Mouse (Mus musculus): ENCODE measurements around the gene Trpm6. TPM values are rescaled to one million over a fixed set of nuclear protein-coding genes. Genes with fewer than 3 reads are reported as not detected.

Trpm6 gene
- total and polyA plus RNA-seq, 3 experiments = 0.01 TPM; not detected in 2

DNA sequence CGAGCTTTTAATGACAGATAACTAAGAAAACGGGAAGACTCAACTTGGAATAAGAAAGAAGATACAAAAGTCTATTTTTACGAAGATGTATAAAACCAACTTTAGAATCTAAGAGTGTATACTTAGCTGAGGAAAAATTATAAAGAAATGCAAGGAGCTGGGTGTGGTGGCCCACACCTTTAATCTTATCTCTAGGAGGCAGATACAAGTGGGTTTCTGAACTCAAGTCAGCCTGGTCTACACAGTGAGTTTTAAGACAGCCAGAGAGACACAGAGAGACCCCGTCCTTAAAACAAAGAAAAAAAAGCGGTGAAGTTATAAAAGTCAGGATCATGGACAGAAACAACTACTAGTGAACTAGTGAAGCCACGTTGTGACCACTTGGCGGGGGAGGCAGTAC lies 10.6 kb upstream of the Trpm6 start:
- Histone ChIP-seq H3K79me2 (ENCODE audit: control insufficient read depth, insufficient read depth, low read length, poor library complexity) (no peaks in the 10 kb centered on the region), H3K9ac (ENCODE audit: control insufficient read depth, low read depth, low read length, poor library complexity, severe bottlenecking) (no peak overlapping the region), H3K9me3 (replicated peaks; ENCODE audit: insufficient read depth, low read length) (no peaks in the 10 kb centered on the region), H3K36me3 (ENCODE audit: control insufficient read depth in 1 of 2, insufficient read depth in 2 of 2, low read length in 2 of 2) (peaks cover 0 to 31% of the 10 kb centered on the region in 2 experiments; a peak in 2 of 4 replicates), H3K4me1 (ENCODE audit: control insufficient read depth in 1 of 2, insufficient read depth in 2 of 2, low read length in 2 of 2) (peaks cover 6 to 23% of the 10 kb centered on the region in 2 experiments), H3K27ac (ENCODE audit: control insufficient read depth, low read depth, low read length) (peak overlapping the region; percentile 25; the same call in 1 of the 2 replicates), H3K27me3 (ENCODE audit: control insufficient read depth in 1 of 2, insufficient read depth in 2 of 2, low read length in 2 of 2) (no peaks in the 10 kb centered on the region), H3K4me3 (ENCODE audit: control insufficient read depth in 1 of 2, insufficient read depth in 1 of 2, low read depth in 2 of 2, low read length in 2 of 2) (no peak overlapping the region)
- peak; percentile 56 for DNase-seq (ENCODE audit: low read depth, low spot score)
- TF ChIP-seq MYC (IDR thresholded peaks at IDR 0.05; ENCODE audit: low read depth, low read length) = no peak
- peak; percentile 27; the same call in 1 of the 2 replicates for TF ChIP-seq RCOR1 (IDR thresholded peaks at IDR 0.05; ENCODE audit: low read depth, low read length)
- no peak for TF ChIP-seq ELF1 (IDR thresholded peaks at IDR 0.05; ENCODE audit: low read depth, low read length)
- no peak for TF ChIP-seq E2F4 (IDR thresholded peaks at IDR 0.05; ENCODE audit: borderline replicate concordance, low read depth, low read length)
- no peak for TF ChIP-seq ZKSCAN1 (IDR thresholded peaks at IDR 0.05; ENCODE audit: low read depth, low read length)
- TF ChIP-seq CTCF (IDR thresholded peaks at IDR 0.05 in 2 of 3, conservative IDR thresholded peaks at IDR 0.05 in 1 of 3; ENCODE audit: control insufficient read depth in 1 of 3, insufficient read depth in 1 of 3, low read depth in 2 of 3, low read length in 3 of 3, poor library complexity in 1 of 3, severe bottlenecking in 1 of 3) = no peak
- no peak for TF ChIP-seq MAFK (IDR thresholded peaks at IDR 0.05; ENCODE audit: borderline replicate concordance, low read depth, low read length)
- TF ChIP-seq POLR2AphosphoS2 (IDR thresholded peaks at IDR 0.05; ENCODE audit: low read length) = no peak
- TF ChIP-seq TBP (IDR thresholded peaks at IDR 0.05; ENCODE audit: low read depth, low read length) = no peak
- TF ChIP-seq ZNF384 (IDR thresholded peaks at IDR 0.05; ENCODE audit: low read depth, low read length) = no peak
- TF ChIP-seq UBTF (IDR thresholded peaks at IDR 0.05; ENCODE audit: borderline replicate concordance, insufficient read depth, low read depth, low read length) = no peak
- TF ChIP-seq HCFC1 (IDR thresholded peaks at IDR 0.05; ENCODE audit: low read depth, low read length) = no peak
- no peak for TF ChIP-seq MEF2A (IDR thresholded peaks at IDR 0.05; ENCODE audit: extremely low read depth, insufficient replicate concordance, low read depth, low read length, poor library complexity, severe bottlenecking)
- TF ChIP-seq MAZ (IDR thresholded peaks at IDR 0.05; ENCODE audit: low read depth, low read length) = no peak
- TF ChIP-seq GATA1 (IDR thresholded peaks at IDR 0.05; ENCODE audit: low read depth, low read length) = peak; percentile 66
- peak; percentile 53 for TF ChIP-seq TCF12 (IDR thresholded peaks at IDR 0.05; ENCODE audit: low read depth, low read length)
- no peak for TF ChIP-seq JUND (IDR thresholded peaks at IDR 0.05; ENCODE audit: low read depth, low read length)
- no peak for TF ChIP-seq CHD1 (IDR thresholded peaks at IDR 0.05; ENCODE audit: low read depth, low read length)
- no peak for TF ChIP-seq BHLHE40 (IDR thresholded peaks at IDR 0.05; ENCODE audit: borderline replicate concordance, low read depth, low read length)
- no peak for TF ChIP-seq POLR2AphosphoS5 (IDR thresholded peaks at IDR 0.05; ENCODE audit: borderline replicate concordance, low read depth, low read length)
- no peak for TF ChIP-seq MYB (IDR thresholded peaks at IDR 0.05; ENCODE audit: low read depth, low read length)
- no peak for TF ChIP-seq ZMIZ1 (IDR thresholded peaks at IDR 0.05; ENCODE audit: low read depth, low read length)
- no peak for TF ChIP-seq ZC3H11A (IDR thresholded peaks at IDR 0.05; ENCODE audit: low read depth, low read length)
- no peak for TF ChIP-seq POLR2A (IDR thresholded peaks at IDR 0.05; ENCODE audit: control insufficient read depth in 1 of 2, insufficient read depth in 1 of 2, low read depth in 1 of 2, low read length in 2 of 2, poor library complexity in 1 of 2)
- TF ChIP-seq USF1 (IDR thresholded peaks at IDR 0.05; ENCODE audit: low read depth, low read length) = no peak
- no peak for TF ChIP-seq KAT2A (conservative IDR thresholded peaks at IDR 0.05; ENCODE audit: low read depth, low read length)
- TF ChIP-seq EP300 (IDR thresholded peaks at IDR 0.05; ENCODE audit: low read depth in 1 of 2, low read length in 2 of 2) = peak; percentile 55 to 70
- no peak for TF ChIP-seq RAD21 (IDR thresholded peaks at IDR 0.05; ENCODE audit: low read depth, low read length)
- TF ChIP-seq GABPA (IDR thresholded peaks at IDR 0.05; ENCODE audit: low read depth, low read length) = no peak
- no peak for TF ChIP-seq ETS1 (IDR thresholded peaks at IDR 0.05; ENCODE audit: low read depth, low read length)
- peak; percentile 34 for TF ChIP-seq TAL1 (IDR thresholded peaks at IDR 0.05; ENCODE audit: low read length)
- TF ChIP-seq MAX (IDR thresholded peaks at IDR 0.05; ENCODE audit: low read length) = no peak
- TF ChIP-seq NRF1 (IDR thresholded peaks at IDR 0.05; ENCODE audit: insufficient read depth, low read depth, low read length, poor library complexity, severe bottlenecking) = no peak
- TF ChIP-seq SIN3A (IDR thresholded peaks at IDR 0.05; ENCODE audit: low read length) = no peak; the same call in 1 of the 2 replicates
- no peak for TF ChIP-seq MXI1 (IDR thresholded peaks at IDR 0.05; ENCODE audit: low read depth, low read length)
- TF ChIP-seq USF2 (IDR thresholded peaks at IDR 0.05; ENCODE audit: borderline replicate concordance in 1 of 2, insufficient read depth in 1 of 2, low read depth in 1 of 2, low read length in 2 of 2) = no peak
- no peak for TF ChIP-seq SMC3 (IDR thresholded peaks at IDR 0.05; ENCODE audit: low read depth, low read length)
- no peak for TF ChIP-seq CHD2 (IDR thresholded peaks at IDR 0.05; ENCODE audit: low read length)
